Mouse (Mus musculus): Measurements from ENCODE around the gene Lrrc45.

The Lrrc45 gene

GRCm38 (mm10) chr11:120704486-120705325 lies 9.0 kb upstream of the Lrrc45 start:
- DNase-seq (ENCODE audit: low spot score) = no peak

- no peak for DNase-seq (ENCODE audit: low spot score)
Observed at GRCm38 (mm10) chr11:120706120-120706519, 7.6 kb upstream of the Lrrc45 start.

- no peak for DNase-seq (ENCODE audit: low spot score)
Observed at GRCm38 (mm10) chr11:120707225-120707624, 6.5 kb upstream of the Lrrc45 start.

GRCm38 (mm10) chr11:120707969-120708368 lies 5.8 kb upstream of the Lrrc45 start:
- peak; percentile 51 for DNase-seq (ENCODE audit: low spot score)

GRCm38 (mm10) chr11:120709551-120709950 lies 4.2 kb upstream of the Lrrc45 start:
- peak; percentile 47 for DNase-seq (ENCODE audit: low spot score)

GRCm38 (mm10) chr11:120710672-120711071 lies 3.1 kb upstream of the Lrrc45 start:
- DNase-seq (ENCODE audit: low spot score) = no peak

- DNase-seq (ENCODE audit: low spot score) = no peak
Observed at GRCm38 (mm10) chr11:120711980-120712604, 1.6 kb upstream of the Lrrc45 start.

GRCm38 (mm10) chr11:120712771-120713568 lies 755 bp upstream of the Lrrc45 start:
- peak; percentile 56 for DNase-seq (ENCODE audit: low spot score)

GRCm38 (mm10) chr11:120714546-120714945 lies 821 bp downstream of the Lrrc45 start:
- DNase-seq (ENCODE audit: low spot score) = no peak

- no peak for DNase-seq (ENCODE audit: low spot score)
Observed at GRCm38 (mm10) chr11:120715131-120715530, 1.4 kb downstream of the Lrrc45 start.

GRCm38 (mm10) chr11:120719242-120719641 lies 5.5 kb downstream of the Lrrc45 start:
- DNase-seq (ENCODE audit: low spot score) = no peak

GRCm38 (mm10) chr11:120719841-120720376 lies 6.2 kb downstream of the Lrrc45 start:
- no peak for DNase-seq (ENCODE audit: low spot score)

GRCm38 (mm10) chr11:120720450-120720849 lies 6.7 kb downstream of the Lrrc45 start:
- peak; percentile 94 for DNase-seq (ENCODE audit: low spot score)

GRCm38 (mm10) chr11:120721124-120722066 lies 7.7 kb downstream of the Lrrc45 start, which contains the start of gene Rac3:
TSS of gene Rac3 (plus strand) at chr11:120721470.
- peak; percentile 63 for DNase-seq (ENCODE audit: low spot score)

GRCm38 (mm10) chr11:120722067-120722630 lies 8.4 kb downstream of the Lrrc45 start:
- DNase-seq (ENCODE audit: low spot score) = peak; percentile 11

- DNase-seq (ENCODE audit: low spot score) = peak; percentile 12
Observed at GRCm38 (mm10) chr11:120722761-120723382, 9.1 kb downstream of the Lrrc45 start.

GRCm38 (mm10) chr11:120723509-120723908 lies 9.8 kb downstream of the Lrrc45 start:
- no peak for DNase-seq (ENCODE audit: low spot score)

GRCm38 (mm10) chr11:120726243-120727168 lies 12.8 kb downstream of the Lrrc45 start:
- no peak for DNase-seq (ENCODE audit: low spot score)

GRCm38 (mm10) chr11:120727169-120727527 lies 13.4 kb downstream of the Lrrc45 start, which contains the start of gene Dcxr:
TSS of gene Dcxr (minus strand) at chr11:120727281.
- peak; percentile 92 for DNase-seq (ENCODE audit: low spot score)

All from urinary bladder, postnatal 14 days (tissue).